Mouse (Mus musculus) adrenal gland, adult 18-20 months (tissue): ENCODE results near the gene Spo11. TPM values are rescaled to one million over a fixed set of nuclear protein-coding genes. Genes with fewer than 3 reads are reported as not detected.

ENCODE experiments used
- DNase-seq, 2 experiments: peaks; one replicate each; pipeline ENCODE4 v3.0.0; 2021 to 2022; ENCODE audit warnings: low spot score in 2 of 2
- total RNA-seq, 2 experiments: library from RNA; stranded (reverse); gene quantifications; 1 replicate in 1 of 2; 2 replicates in 1 of 2; pipeline ENCODE4 v1.2.3; 2021

Spo11 gene
- total RNA-seq, 2 experiments from 2014 or later: not detected

GRCm38 (mm10) chr2:173000285-173000652, 22.8 kb downstream of the Spo11 start:
- DNase-seq: no peak

GRCm38 (mm10) chr2:173000921-173001320, 23.4 kb downstream of the Spo11 start:
- no peak for DNase-seq

GRCm38 (mm10) chr2:173003737-173004136, 26.2 kb downstream of the Spo11 start:
- no peak for DNase-seq

- DNase-seq: no peak
These were observed 32.8 kb downstream of the Spo11 start for GRCm38 (mm10) chr2:173010220-173010717.

GRCm38 (mm10) chr2:173011440-173011839, 33.9 kb downstream of the Spo11 start:
- no peak for DNase-seq

- no peak for DNase-seq
These were observed 37.3 kb downstream of the Spo11 start for GRCm38 (mm10) chr2:173014741-173015287.

GRCm38 (mm10) chr2:173017940-173018339, 40.4 kb downstream of the Spo11 start:
- no peak for DNase-seq

GRCm38 (mm10) chr2:173018618-173019017, 41.1 kb downstream of the Spo11 start:
- DNase-seq: peak; percentile 41 to 59

GRCm38 (mm10) chr2:173019322-173019721, 41.8 kb downstream of the Spo11 start:
- DNase-seq: no peak

- DNase-seq: peak; percentile 91 to 92
These were observed 42.3 kb downstream of the Spo11 start for GRCm38 (mm10) chr2:173019790-173020189.

GRCm38 (mm10) chr2:173020430-173020829, 42.9 kb downstream of the Spo11 start, which contains the start of gene Rbm38:
Gene Rbm38 (plus strand): TSS chr2:173020498.
- no peak for DNase-seq

GRCm38 (mm10) chr2:173021633-173022055, 44.1 kb downstream of the Spo11 start:
- peak; percentile 94 to 96 for DNase-seq

GRCm38 (mm10) chr2:173022056-173022681, 44.7 kb downstream of the Spo11 start:
- peak; percentile 41 to 44 for DNase-seq

GRCm38 (mm10) chr2:173022813-173023212, 45.3 kb downstream of the Spo11 start:
- DNase-seq: no peak

GRCm38 (mm10) chr2:173023371-173023851, 45.9 kb downstream of the Spo11 start:
- DNase-seq: no peak

GRCm38 (mm10) chr2:173023966-173024365, 46.5 kb downstream of the Spo11 start:
- DNase-seq: no peak

GRCm38 (mm10) chr2:173024392-173024791, 46.9 kb downstream of the Spo11 start:
- no peak for DNase-seq

- no peak for DNase-seq
These were observed 47.4 kb downstream of the Spo11 start for GRCm38 (mm10) chr2:173024938-173025337.

- no peak for DNase-seq
These were observed 48.8 kb downstream of the Spo11 start for GRCm38 (mm10) chr2:173026286-173026685.

GRCm38 (mm10) chr2:173026688-173027131, 49.2 kb downstream of the Spo11 start:
- no peak for DNase-seq

GRCm38 (mm10) chr2:173027169-173027823, 49.8 kb downstream of the Spo11 start:
- no peak for DNase-seq
